Mouse (Mus musculus): ENCODE results near the gene Cnn3.

Gene Cnn3

GRCm38 (mm10) chr3:121451404-121451803 is 25.1 kb downstream of the Cnn3 start:
- no peak for DNase-seq (ENCODE audit: low read depth)

DNA sequence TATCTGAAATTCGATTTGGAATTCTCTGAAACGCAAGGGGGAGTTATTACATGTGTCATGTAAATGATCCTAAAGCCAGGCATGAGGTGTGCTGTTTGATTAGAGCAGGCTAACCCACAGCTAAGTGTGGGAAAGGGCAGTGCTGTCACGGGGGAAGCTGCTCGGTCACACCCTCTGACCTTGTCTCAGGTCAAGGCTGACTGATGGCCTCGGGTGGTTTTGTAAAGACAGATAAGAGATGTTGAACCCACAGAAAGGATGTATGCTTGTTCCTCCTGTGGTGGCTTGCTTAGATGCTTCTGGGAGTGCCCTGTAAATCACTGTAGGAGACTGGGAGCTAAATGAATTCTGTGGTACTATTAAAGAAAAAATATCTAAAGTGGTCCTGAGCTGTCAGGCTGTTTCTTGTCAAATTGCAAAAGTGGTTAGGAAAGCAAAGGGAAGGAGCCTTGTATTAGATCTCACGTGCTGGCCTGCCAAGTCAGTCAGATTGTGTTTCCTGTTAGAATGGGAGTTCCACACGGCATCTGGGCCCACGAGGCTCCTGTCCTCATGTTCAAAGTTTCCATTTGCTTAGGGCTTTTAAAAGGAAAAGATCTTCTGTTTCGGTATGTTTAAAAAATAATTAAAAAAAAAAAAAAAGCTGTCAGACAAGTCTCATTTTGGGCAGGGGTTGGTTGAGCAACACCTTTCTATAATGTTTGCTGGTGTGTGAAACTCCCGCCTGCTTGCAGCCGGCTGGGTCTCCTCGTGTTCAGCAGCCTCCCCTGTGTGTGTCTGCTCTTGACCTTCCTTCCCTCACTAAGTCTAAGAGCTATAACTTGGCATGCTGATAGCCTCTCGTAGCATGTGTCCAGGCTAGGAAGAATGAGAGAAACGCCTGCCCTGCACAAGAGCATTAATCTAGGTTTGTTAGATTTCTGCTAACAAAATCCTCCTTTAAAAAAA is 32.5 kb downstream of the Cnn3 start:
- no peak for DNase-seq (ENCODE audit: low read depth)

- no peak for DNase-seq (ENCODE audit: low read depth)
Observed at GRCm38 (mm10) chr3:121460473-121461193, 34.3 kb downstream of the Cnn3 start.

GRCm38 (mm10) chr3:121461477-121461876 is 35.2 kb downstream of the Cnn3 start:
- DNase-seq (ENCODE audit: low read depth), result no peak

- no peak for DNase-seq (ENCODE audit: low read depth)
Observed at GRCm38 (mm10) chr3:121462782-121463181, 36.5 kb downstream of the Cnn3 start.

- no peak for DNase-seq (ENCODE audit: low read depth)
Observed at GRCm38 (mm10) chr3:121464733-121465305, 38.5 kb downstream of the Cnn3 start.

- no peak for DNase-seq (ENCODE audit: low read depth)
Observed at GRCm38 (mm10) chr3:121465795-121466194, 39.5 kb downstream of the Cnn3 start.

GRCm38 (mm10) chr3:121467094-121467552 is 40.8 kb downstream of the Cnn3 start:
- DNase-seq (ENCODE audit: low read depth), result peak; percentile 58

DNA sequence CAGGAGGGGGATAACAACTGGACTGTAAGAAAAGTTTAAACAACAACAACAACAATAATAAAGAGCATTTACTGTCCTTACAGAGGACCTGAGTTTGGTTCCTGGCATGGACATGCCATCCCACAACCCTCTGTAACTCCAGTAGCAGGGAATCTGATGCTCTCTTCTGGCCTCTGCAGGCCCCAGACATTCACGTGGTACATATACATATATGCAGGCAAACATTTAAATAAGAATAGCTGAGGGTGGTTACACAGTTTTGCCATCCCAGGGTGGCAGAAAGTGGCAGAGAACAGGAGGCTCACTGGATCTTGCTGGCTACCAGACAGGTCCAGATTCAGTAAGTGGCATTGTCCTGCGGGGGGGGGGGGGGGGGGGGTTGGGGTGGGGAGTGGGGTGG is 41.8 kb downstream of the Cnn3 start:
- no peak for DNase-seq (ENCODE audit: low read depth)

DNA sequence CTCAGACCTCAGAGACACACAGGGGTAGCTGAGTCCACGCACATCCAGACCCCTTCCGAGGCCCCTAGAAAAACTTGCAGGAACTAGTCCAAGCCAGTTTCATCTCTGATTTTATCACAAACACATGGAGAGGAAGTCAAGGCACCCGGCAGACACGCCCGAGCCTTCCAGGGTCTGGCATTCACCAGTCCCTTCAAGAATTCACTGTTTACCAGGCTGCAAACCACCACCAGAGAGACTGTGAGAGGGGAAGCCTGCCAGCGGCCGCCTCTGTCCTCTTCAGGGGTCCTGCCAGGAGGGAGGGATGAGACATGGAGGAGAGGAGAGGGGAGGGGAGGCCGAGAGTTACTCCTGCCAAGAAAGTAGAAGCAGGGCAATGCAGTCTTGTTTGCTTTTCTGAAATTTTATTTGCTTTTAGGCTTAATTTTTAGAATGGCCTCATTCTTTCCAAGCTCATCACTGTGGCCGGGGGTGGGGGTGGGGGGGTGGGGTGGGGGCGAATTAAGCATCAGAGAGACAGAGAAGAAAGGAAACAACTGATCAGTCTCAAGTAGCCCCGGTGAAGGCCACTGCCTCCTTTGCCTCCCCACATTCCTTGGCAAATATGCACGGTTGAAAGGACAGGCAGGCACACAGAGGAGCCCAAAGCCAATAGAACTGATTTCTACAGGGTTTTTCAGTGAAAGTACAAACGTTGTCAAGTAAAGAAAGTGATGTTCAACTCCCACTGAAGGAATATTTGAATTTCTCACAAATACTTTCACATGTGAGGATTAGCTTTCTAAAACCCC is 43.1 kb downstream of the Cnn3 start:
- DNase-seq (ENCODE audit: low read depth), result no peak

DNA sequence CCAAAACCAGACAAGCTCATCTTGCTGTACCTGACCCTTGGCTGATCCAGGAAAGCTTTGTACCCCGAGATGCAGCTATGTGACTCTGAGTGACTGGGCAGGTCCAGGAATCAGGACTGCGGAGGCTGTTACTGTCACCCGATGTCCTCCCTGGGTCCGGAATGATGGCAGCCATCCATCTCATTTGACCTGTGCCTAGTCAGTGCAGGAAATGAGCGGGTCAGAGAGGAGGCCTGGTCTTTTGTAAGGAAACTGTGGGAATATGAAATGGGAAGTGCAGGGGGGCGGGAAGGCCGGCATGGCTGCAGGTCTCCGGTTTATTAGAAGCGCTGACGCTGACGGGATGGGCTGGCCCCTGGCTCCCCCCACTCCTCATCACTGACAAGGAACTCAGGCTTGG is 45.4 kb downstream of the Cnn3 start:
- no peak for DNase-seq (ENCODE audit: low read depth)

DNA sequence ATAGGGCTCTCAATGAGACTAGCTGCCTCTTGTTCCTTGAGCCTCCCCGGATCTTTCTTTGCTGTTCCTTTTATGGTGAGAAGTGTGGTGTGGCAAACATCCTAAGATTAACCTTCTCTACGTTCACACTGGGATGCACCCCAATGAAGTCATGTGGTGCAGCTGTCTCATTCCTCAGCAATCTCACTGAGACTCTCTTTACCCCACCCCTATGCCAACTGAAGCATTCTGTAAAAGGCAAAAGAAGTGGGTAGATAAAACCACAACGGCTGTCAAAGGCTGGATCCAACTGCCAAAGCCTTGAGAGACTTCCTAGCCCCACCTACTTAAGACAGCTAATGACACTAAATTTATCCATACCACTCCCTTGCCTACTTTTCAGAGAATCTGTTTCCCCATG is 48.4 kb downstream of the Cnn3 start:
- DNase-seq (ENCODE audit: low read depth), result peak; percentile 29

DNA sequence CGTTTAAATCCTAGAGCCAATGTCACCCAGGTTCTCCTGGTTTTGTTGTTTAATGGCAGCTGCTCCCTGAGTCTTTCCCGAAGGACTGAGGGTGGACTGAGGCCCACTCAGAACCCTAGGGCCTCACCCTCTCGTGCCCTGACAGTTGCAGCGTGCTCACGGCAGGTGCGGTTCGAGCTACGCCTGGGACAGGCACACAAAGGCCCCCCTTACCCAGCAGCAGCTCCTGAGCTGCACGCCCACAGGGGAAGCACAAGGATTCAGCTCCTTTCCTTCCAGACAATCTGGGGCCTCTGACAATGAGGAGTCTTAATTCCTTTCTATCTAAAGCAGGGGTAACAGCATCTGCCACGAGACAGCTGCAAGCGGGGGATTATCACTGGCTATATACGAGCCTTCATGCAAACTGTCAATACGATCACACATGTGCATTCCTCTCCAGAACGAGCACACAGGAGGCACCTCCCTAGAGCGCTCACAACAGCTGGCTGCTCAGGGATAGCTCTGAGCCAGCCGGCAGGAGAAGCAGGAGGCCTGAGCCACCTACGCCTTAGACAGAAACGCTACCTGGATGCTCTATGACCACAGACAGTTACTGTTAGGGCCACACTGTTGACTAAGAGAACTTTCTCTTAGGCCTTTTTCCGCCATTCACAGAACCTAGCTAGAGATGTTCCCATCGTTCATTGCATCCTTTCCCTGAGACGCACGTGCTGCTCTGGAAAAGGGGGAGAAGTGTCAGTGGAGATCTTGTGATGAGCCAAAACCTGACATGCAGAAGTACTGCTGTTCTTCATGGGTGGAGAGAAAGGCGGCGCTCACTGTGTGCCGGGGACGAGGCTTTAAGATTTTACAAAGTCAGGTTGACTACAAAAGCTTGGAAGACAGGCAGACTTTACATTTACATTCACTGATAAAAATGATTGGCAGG is 54.0 kb downstream of the Cnn3 start:
- no peak for DNase-seq (ENCODE audit: low read depth)

- no peak for DNase-seq (ENCODE audit: low read depth)
Observed at GRCm38 (mm10) chr3:121480961-121481436, 54.7 kb downstream of the Cnn3 start.

- no peak for DNase-seq (ENCODE audit: low read depth)
Observed at GRCm38 (mm10) chr3:121481564-121481963, 55.3 kb downstream of the Cnn3 start.

DNA sequence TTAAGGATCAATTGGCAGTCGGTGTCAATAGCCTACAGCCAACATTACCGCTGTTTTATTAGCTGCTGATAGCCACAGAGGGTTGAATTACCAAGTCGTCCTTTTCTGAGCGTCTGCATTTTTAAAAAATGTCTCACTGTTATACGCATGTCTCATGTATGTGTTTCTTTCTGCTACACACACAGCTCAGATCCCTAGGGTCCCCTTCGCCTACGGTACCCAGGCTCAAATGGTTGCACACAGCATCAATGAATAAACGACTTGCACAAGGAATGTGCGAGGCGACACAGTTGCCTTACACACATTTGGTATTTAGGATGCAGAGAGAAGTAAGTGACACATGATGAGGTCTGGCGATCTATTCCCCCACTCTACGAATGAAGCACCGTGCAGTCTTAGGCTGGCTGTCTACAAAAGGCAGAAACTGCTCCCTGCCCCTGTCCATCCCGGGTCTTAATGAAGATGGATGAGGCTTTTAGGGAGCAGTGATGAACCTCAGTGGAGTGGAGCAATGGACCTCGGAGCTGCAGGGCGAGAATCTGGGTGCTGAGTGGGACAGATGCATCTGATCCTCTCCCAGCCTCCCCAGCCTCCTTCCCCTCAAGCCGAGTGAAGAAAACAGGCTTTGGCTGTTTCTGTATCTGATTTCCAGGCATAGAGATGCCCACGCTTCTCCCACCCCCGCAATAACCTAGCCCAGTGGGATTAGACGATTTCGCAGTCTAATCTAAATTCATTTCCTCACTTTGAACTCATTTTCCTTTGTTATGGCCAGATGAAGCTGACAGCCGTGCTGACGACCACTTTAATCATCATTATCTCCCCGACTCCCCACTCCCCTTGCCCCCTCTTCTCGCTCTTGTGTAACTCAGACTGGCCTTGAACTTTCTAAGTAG is 57.2 kb downstream of the Cnn3 start:
- no peak for DNase-seq (ENCODE audit: low read depth)

DNA sequence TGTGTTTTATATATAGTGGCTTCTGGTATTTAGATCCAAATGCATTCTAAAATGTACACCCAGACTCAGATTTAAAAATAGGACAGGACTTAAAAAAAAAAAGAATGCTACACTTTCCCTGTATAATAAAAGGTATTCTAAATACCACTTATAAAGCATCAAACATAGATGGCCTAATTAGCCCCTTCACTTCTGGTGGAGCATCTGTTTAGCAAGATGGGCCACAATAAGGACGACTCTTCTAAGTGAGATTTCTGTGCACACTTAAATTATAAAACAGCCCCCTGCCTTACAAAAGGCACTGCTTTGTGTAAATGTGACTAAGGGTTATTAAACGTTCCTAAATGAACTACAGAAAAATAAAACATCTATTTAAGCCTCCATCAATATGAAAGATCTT is 58.9 kb downstream of the Cnn3 start:
- no peak for DNase-seq (ENCODE audit: low read depth)

- DNase-seq (ENCODE audit: low read depth), result no peak
Observed at GRCm38 (mm10) chr3:121489462-121490118, 63.3 kb downstream of the Cnn3 start.

GRCm38 (mm10) chr3:121490941-121491340 is 64.6 kb downstream of the Cnn3 start:
- no peak for DNase-seq (ENCODE audit: low read depth)

All from naive thymus-derived CD4-positive, alpha-beta T cell, adult 2 months (primary cell).